Mouse (Mus musculus) limb, embryonic 14.5 days (tissue): ENCODE measurements at regions not wholly inside any gene's neighbourhood (a gene's known extent, or its start where the extent isn't known, plus 50 kb on each side); places are given as distances from the start of the nearest gene placed in this dataset.

Experiments
- ATAC-seq: fragments of 200-750 bp; cut with Nextera tagmentation; 2 replicates; pipeline ENCODE4 v1.8.0; 2017; ENCODE audit warnings: low read depth, moderate number of reproducible peaks, moderate TSS enrichment; ENCODE audit not compliant: low FRiP score
- DNase-seq: peaks from one replicate; pipeline ENCODE4 v3.0.0-alpha.2; 2015; ENCODE audit warnings: low spot score
- H3K27ac ChIP-seq: fragments of 300-500 bp; sonication (generic); replicated peaks from 2 replicates; pipeline ENCODE4 v1.5.1; 2014; ENCODE audit warnings: low read depth, mild to moderate bottlenecking, low read length, moderate library complexity, mixed read lengths
- H3K27me3 ChIP-seq: fragments of 300-500 bp; sonication (generic); 2 replicates; pipeline ENCODE4 v1.6.1; 2014; ENCODE audit warnings: low read length, mixed read lengths; ENCODE audit not compliant: control insufficient read depth, insufficient read depth
- H3K36me3 ChIP-seq: fragments of 300-500 bp; sonication (generic); 2 replicates; pipeline ENCODE4 v1.6.1; 2014; ENCODE audit warnings: mild to moderate bottlenecking, low read length, moderate library complexity, mixed read lengths; ENCODE audit not compliant: control insufficient read depth, insufficient read depth
- H3K4me1 ChIP-seq: fragments of 300-500 bp; sonication (generic); 2 replicates; pipeline ENCODE4 v1.6.1; 2014; ENCODE audit warnings: antibody characterized with exemption, low read length, mixed read lengths; ENCODE audit not compliant: control insufficient read depth, insufficient read depth
- H3K4me2 ChIP-seq: fragments of 300-500 bp; sonication (generic); replicated peaks from 2 replicates; pipeline ENCODE4 v1.6.1; 2014; ENCODE audit warnings: low read depth, mild to moderate bottlenecking, low read length, moderate library complexity; ENCODE audit not compliant: severe bottlenecking
- H3K4me3 ChIP-seq: fragments of 300-500 bp; sonication (generic); replicated peaks from 2 replicates; pipeline ENCODE4 v1.5.1; 2014; ENCODE audit warnings: low read length
- H3K9ac ChIP-seq: fragments of 300-500 bp; sonication (generic); 2 replicates; pipeline ENCODE4 v1.6.1; 2014; ENCODE audit warnings: mild to moderate bottlenecking, low read depth, low read length, moderate library complexity; ENCODE audit not compliant: severe bottlenecking
- H3K9me3 ChIP-seq: fragments of 300-500 bp; sonication (generic); 2 replicates; pipeline ENCODE4 v1.6.1; 2016; ENCODE audit warnings: low read length; ENCODE audit not compliant: control insufficient read depth
- POLR2A ChIP-seq: fragments of 200-500 bp; IDR thresholded peaks from 2 replicates; pipeline ENCODE4 v1.8.0; 2012; ENCODE audit warnings: inconsistent platforms, mild to moderate bottlenecking, moderate library complexity, borderline replicate concordance; ENCODE audit not compliant: insufficient read depth, insufficient read length; ENCODE audit errors: extremely low read depth
- WGBS: fragments of 180-500 bp; shearing (Covaris S2); extraction: QIAGEN DNeasy Blood & Tissue Kit; methylation state at CpG from one replicate; pipeline ENCODE4 v1.1.7; 2014; 5-methylcytosine and 5-hydroxymethylcytosine counted together

DNA sequence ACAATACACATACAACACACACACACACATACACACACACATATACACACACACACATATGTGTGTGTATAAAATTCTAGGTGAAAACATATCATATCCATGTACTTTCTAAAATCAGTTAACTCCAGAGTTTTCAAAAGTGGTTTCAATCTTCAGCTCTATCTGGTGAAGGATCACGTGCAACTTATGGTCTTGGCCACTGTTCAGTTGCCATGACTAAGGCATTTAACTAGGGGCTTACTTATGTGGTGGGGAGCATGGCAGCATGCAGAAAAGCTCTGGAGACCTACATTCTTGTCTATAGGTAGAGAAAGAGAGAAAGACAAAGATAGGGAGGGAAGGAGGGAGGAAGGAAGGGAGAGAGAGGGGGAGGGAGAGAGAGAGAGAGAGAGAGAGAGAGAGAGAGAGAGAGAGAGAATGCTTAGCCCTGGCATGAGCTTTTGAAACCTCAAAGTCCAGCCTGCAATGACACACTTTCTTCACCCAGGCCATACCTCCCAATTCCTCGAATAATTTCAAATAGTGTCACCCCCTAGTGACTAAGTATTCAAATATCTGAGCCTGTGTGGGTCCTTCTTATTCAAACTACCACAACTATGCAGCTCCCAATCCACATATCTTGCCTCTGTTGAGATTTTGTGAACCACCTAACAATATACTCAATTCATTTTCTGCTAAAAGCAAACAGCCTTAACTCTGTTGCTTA, 155.1 kb upstream of the Egflam start:
- no peak overlapping the region for H3K27ac ChIP-seq

DNA sequence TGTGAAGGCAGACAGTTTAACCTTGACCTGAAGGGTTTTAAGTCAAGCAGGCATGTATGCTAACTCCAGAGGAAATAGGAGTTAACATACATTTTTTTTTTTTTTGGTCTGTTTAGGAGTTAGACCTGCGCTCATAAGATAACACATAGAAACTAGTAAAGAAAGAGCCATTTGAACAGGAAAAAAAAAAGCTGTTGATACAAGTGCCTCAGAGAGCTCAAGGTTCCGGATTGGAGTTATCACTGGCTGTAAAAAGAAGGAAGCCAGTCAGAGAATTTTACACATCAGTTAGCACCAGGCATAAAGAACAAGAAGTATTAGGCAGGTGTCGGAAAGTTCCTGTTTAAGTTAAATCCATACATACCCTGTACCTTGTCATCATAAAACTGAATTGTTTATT, 156.2 kb upstream of the Egflam start:
- Histone ChIP-seq H3K36me3 (no peaks in the 10 kb centered on the region), H3K9me3 (no peaks in the 10 kb centered on the region), H3K4me3 (no peak overlapping the region), H3K27me3 (no peaks in the 10 kb centered on the region), H3K4me1 (no peaks in the 10 kb centered on the region), H3K9ac (no peak overlapping the region), H3K27ac (no peak overlapping the region), H3K4me2 (no peak overlapping the region)
- WGBS, result 65% methylated on average over 3 of the region's 3 CpGs
- no peak for ATAC-seq
- no peak for DNase-seq
- TF ChIP-seq POLR2A, result no peak

More for the DNA sequence above, 155.1 kb upstream of the Egflam start:
- ATAC-seq, result no peak
- Histone ChIP-seq H3K4me2 (no peak overlapping the region), H3K36me3 (no peaks in the 10 kb centered on the region), H3K4me3 (no peak overlapping the region), H3K9me3 (no peaks in the 10 kb centered on the region), H3K9ac (no peak overlapping the region), H3K27me3 (no peaks in the 10 kb centered on the region), H3K4me1 (no peaks in the 10 kb centered on the region)
- no peak for TF ChIP-seq POLR2A
- DNase-seq, result no peak
- 75% methylated on average over 2 of the region's 2 CpGs for WGBS

DNA sequence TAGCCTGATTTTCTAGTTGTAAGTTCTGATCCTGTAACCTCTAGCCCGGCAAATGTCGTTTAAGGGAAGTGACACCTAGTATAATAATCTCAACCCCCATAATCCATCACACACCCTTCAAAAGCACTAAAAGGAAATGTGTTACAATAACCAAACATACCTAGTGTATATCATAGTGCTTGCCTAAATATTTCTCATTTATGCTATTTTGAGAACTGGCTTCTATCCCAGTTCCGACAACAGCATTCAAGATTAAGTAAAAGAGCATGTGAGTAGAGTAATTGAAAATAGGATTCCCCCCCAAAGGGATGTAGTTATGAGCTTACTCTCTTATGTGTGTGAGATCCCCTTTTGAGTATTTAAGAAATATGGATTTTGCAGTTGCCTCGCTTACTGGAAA, 165.1 kb upstream of the Egflam start:
- Histone ChIP-seq H3K4me1 (peaks cover 3% of the 10 kb centered on the region), H3K27ac (no peak overlapping the region), H3K4me2 (no peak overlapping the region), H3K9ac (no peak overlapping the region), H3K27me3 (no peaks in the 10 kb centered on the region), H3K9me3 (no peaks in the 10 kb centered on the region), H3K4me3 (no peak overlapping the region), H3K36me3 (no peaks in the 10 kb centered on the region)
- TF ChIP-seq POLR2A, result no peak
- DNase-seq (peak; percentile 21), ATAC-seq (no peak)
- 63% methylated on average over 4 of the region's 4 CpGs for WGBS

DNA sequence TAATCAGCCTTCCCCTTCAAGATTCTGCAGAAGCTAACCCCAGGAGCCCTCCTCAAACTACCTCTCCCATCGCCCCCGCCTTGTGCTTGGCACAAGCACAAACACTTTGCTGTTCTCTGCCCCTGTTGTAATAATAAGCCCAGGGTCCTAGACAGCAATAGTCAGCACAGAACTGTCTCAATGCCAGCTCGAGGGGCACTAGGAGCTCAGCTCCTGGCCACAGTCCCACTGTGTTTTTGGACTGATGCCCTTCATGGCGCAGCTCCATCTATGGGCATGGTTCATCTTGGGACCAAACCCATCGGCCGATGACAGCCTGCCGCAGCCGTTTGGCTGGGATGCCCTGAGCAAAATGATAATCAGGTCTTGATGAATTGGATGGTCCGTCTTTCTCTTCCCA, 165.5 kb upstream of the Egflam start:
- H3K4me2 ChIP-seq, result no peak overlapping the region
- no peak overlapping the region for H3K27ac ChIP-seq
- H3K4me1 ChIP-seq, result peaks cover 3% of the 10 kb centered on the region
- no peak for ATAC-seq
- H3K9ac ChIP-seq, result no peak overlapping the region
- no peak overlapping the region for H3K4me3 ChIP-seq
- H3K9me3 ChIP-seq, result no peaks in the 10 kb centered on the region
- 88% methylated on average over 9 of the region's 9 CpGs for WGBS
- H3K27me3 ChIP-seq, result no peaks in the 10 kb centered on the region
- TF ChIP-seq POLR2A, result no peak
- no peak for DNase-seq
- no peaks in the 10 kb centered on the region for H3K36me3 ChIP-seq

DNA sequence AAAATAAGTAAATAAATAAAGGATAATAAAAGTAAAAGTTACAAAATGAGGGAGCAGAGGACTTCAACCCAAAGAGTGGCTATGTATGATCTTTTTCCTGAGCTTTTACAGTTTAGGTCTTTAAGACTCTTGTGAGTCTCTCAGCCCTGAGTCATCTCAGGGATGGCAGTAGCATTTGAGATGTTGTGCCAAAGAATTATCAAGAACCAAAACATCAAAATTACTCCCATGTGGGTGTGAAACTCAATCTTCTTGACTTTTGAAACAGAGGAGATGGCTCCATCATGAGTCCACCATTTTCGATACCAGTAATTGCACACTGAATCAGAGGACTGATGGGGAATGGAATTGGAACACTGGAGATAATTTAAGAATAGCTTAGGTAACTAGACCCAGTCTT, 174.0 kb upstream of the Egflam start:
- H3K4me1 ChIP-seq, result no peaks in the 10 kb centered on the region; the same call in 1 of the 2 replicates
- H3K36me3 ChIP-seq, result no peaks in the 10 kb centered on the region
- ATAC-seq (no peak), DNase-seq (no peak)
- H3K27me3 ChIP-seq, result no peaks in the 10 kb centered on the region
- no peak overlapping the region for H3K4me2 ChIP-seq
- 94% methylated on average over 1 of the region's 1 CpGs for WGBS
- no peak for TF ChIP-seq POLR2A
- no peak overlapping the region for H3K4me3 ChIP-seq
- H3K27ac ChIP-seq, result no peak overlapping the region
- no peak overlapping the region for H3K9ac ChIP-seq
- H3K9me3 ChIP-seq, result no peaks in the 10 kb centered on the region

DNA sequence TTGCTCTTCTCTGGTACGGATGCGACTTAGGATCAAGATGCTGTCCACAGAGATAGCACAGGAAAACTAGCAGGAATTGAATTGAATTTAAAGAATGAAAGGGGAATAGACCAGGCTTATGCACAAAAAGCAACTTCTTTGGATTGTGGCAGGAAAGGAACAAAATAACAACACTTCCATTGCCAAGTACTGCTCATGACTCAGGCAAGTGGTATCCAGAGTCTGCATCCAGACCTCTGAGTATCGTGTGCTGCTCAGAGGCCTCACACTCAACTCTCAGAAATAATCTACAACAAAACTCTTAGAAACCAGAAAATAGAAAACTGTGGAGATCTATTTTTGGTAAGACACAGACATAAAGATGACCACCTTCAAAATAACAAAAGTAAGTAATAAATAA, 176.1 kb upstream of the Egflam start:
- no peak for DNase-seq
- 86% methylated on average over 3 of the region's 3 CpGs for WGBS

More for the DNA sequence above, 176.1 kb upstream of the Egflam start:
- H3K27me3 ChIP-seq, result no peaks in the 10 kb centered on the region
- no peak overlapping the region for H3K4me2 ChIP-seq
- no peak overlapping the region for H3K9ac ChIP-seq
- no peak overlapping the region for H3K4me3 ChIP-seq
- no peak for TF ChIP-seq POLR2A
- no peaks in the 10 kb centered on the region; the same call in 1 of the 2 replicates for H3K4me1 ChIP-seq
- H3K9me3 ChIP-seq, result no peaks in the 10 kb centered on the region
- no peak overlapping the region for H3K27ac ChIP-seq
- no peak for ATAC-seq
- H3K36me3 ChIP-seq, result no peaks in the 10 kb centered on the region
